Mouse (Mus musculus) ES-Bruce4 (cell line): ENCODE results near the gene Pde4dip. TPM values are rescaled to one million over a fixed set of nuclear protein-coding genes. Genes with fewer than 3 reads are reported as not detected.

Source experiments
- H3K27ac ChIP-seq: 2 replicates; pipeline ENCODE4 v1.5.1; 2012; ENCODE audit warnings: low read length, inconsistent platforms; ENCODE audit not compliant: insufficient read depth
- H3K27me3 ChIP-seq: 2 replicates; pipeline ENCODE4 v1.6.1; 2012; ENCODE audit warnings: mild to moderate bottlenecking, low read length, inconsistent platforms; ENCODE audit not compliant: control insufficient read depth, poor library complexity, insufficient read depth, severe bottlenecking
- H3K36me3 ChIP-seq: 2 replicates; pipeline ENCODE4 v1.6.1; 2012; ENCODE audit warnings: inconsistent platforms, mild to moderate bottlenecking, low read length, moderate library complexity; ENCODE audit not compliant: control insufficient read depth, poor library complexity, insufficient read depth, severe bottlenecking
- H3K4me1 ChIP-seq: one replicate; pipeline ENCODE4 v1.8.1; 2011; ENCODE audit warnings: low read length; ENCODE audit not compliant: control insufficient read depth, insufficient read depth
- H3K4me3 ChIP-seq: 2 replicates; pipeline ENCODE4 v1.5.1; 2011; ENCODE audit warnings: low read depth, mild to moderate bottlenecking, low read length
- H3K9ac ChIP-seq: 2 replicates; pipeline ENCODE4 v1.6.1; 2012; ENCODE audit warnings: low read depth, mild to moderate bottlenecking, inconsistent platforms; ENCODE audit not compliant: poor library complexity, severe bottlenecking
- H3K9me3 ChIP-seq: replicated peaks from 2 replicates; pipeline ENCODE4 v1.6.1; 2012; ENCODE audit warnings: mild to moderate bottlenecking, low read length, inconsistent platforms; ENCODE audit not compliant: control insufficient read depth, poor library complexity, insufficient read depth, severe bottlenecking
- CTCF ChIP-seq: IDR thresholded peaks from one replicate; pipeline ENCODE4 v1.8.1; 2011; ENCODE audit warnings: low read depth, low read length
- EP300 ChIP-seq: IDR thresholded peaks from 2 replicates; pipeline ENCODE4 v1.6.1; 2011; ENCODE audit warnings: low read depth, low read length; ENCODE audit not compliant: insufficient read depth
- POLR2A ChIP-seq: IDR thresholded peaks from one replicate; pipeline ENCODE4 v1.8.1; 2011; ENCODE audit warnings: low read length; ENCODE audit not compliant: insufficient read depth
- polyA plus RNA-seq: library from polyadenylated mRNA; stranded (reverse); fragments of >200 nt; gene quantifications from 2 replicates; pipeline ENCODE4 v1.2.4, GENCODE M21; 2011; ENCODE audit warnings: low read depth; ENCODE audit not compliant: missing spikeins, insufficient read depth, insufficient read length

The Pde4dip gene
- polyA plus RNA-seq, 1 experiment = 16.8 TPM

DNA sequence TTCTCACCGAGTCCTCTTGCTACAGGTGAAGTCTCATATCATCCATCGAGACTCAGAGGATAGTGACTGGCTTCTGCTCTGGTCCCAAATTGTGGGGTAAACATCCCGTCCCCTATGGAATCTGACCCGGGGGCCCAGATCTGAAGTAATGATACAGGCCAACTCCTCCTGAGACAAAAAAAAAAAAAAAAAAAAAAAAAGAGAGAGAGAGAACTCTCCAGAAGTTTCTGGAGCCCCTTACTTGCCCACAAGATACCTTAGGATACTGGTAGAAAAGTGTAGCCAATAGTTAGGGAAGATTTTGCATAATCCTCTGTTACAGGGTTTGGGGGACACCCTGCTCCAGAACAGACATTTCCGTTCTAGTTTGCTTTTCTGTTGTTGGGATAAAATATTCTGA, 205.9 kb downstream of the Pde4dip start:
- Histone ChIP-seq H3K9ac (peak overlapping the region; percentile 6), H3K36me3 (no peaks in the 10 kb centered on the region), H3K9me3 (no peaks in the 10 kb centered on the region), H3K4me1 (no peaks in the 10 kb centered on the region), H3K27ac (no peak overlapping the region), H3K27me3 (no peaks in the 10 kb centered on the region), H3K4me3 (peak overlapping the region; percentile 46; the same call in 1 of the 2 replicates)
- no peak for TF ChIP-seq POLR2A
- no peak for TF ChIP-seq CTCF
- TF ChIP-seq EP300 = no peak

DNA sequence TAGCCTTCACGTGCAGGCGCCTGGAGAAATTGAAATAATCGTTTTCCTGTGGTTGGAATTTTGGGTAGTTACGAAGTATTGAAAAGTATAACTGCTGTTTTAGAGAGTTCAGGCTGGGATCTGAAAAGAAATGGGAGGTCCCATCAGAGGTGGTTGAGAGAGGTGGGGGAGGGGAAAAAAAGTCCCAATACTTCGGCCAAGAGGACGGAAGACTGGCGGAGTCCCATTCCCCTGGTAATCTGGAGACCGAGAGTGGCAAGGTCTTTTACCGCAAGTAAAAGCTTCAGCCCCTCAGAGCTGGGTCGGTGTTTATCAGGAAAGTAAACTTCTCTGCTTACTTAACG, 206.4 kb downstream of the Pde4dip start:
- no peaks in the 10 kb centered on the region for H3K4me1 ChIP-seq
- no peaks in the 10 kb centered on the region for H3K27me3 ChIP-seq
- H3K4me3 ChIP-seq = peak overlapping the region; percentile 46; the same call in 1 of the 2 replicates
- TF ChIP-seq EP300 (no peak), CTCF (no peak), POLR2A (no peak)
- H3K27ac ChIP-seq = no peak overlapping the region
- peak overlapping the region; percentile 6 for H3K9ac ChIP-seq
- no peaks in the 10 kb centered on the region for H3K9me3 ChIP-seq
- no peaks in the 10 kb centered on the region for H3K36me3 ChIP-seq

DNA sequence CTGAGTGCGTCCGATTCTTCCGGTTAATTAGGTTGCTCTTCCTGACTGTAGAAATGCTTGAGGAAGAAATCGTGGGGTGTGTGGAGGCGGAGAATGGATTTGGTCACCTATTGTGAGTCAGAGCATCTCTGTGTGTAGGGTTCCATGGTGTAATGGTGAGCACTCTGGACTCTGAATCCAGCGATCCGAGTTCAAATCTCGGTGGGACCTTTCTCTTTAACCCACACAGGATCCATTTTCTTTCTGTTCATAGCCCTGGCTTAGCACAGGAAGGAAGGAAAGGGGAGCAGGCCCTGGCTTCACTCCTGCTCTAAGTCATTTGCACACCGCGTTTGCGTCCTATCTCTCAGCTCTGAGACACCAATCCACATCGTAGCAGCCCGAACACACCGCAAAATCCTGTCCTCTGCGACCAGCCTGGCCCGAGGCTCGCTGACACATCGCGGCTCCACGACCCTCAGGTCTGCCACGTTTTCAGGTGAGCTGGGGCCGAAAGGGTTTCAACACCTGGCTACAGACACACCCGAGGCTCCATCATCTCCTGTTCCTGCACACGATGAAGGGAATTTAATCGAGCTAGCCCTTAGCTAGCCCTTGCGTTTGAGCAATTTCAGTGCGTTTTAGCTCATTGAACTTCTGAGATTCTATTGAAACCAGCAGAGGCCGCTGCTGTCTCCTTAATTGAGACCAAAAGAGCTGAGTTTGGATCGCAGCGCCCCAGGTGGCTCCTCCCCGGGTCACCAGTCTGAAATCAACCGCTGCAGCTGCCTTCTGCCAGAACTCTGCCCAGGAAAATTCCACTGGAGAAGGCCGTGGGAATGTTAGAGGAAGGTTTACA, 207.0 kb downstream of the Pde4dip start:
- Histone ChIP-seq H3K27ac (no peak overlapping the region), H3K9me3 (no peaks in the 10 kb centered on the region), H3K27me3 (no peaks in the 10 kb centered on the region), H3K9ac (peak overlapping the region; percentile 6), H3K4me1 (no peaks in the 10 kb centered on the region), H3K36me3 (no peaks in the 10 kb centered on the region), H3K4me3 (peak overlapping the region; percentile 53)
- no peak for TF ChIP-seq EP300
- no peak for TF ChIP-seq POLR2A
- peak; percentile 51 for TF ChIP-seq CTCF

DNA sequence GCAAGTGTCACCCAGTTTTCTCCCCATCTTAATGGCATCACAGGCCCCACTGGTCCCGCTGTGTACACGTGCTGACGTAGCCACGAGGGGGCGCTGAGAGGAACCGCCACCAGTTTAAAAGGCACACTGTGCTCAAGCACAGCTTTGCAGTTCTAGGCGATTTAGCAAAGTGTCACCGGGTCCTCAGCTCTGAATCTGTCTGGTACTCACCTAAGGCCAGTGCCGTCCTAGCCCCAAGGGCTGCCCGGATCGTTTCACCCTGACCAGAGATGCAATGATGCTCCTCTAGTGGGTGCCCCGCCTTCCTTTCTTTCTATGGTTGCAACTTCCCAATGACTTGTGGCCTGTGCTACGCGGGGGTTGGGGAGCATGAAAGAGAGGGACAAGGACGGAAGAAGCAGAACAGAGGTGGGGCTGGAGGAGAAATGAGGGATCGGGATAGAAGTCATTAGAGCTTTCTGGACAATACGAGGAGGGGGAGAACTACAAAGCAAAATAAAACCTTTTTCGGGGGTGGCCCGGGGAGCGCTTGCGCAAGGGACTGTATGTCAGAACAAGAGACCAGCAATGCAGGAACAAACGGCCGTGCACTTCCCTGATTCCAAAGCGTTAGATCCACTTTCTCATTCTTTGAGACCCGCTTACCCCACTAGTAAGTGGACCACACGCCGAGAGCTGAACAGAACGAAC, 207.7 kb downstream of the Pde4dip start:
- H3K4me1 ChIP-seq = no peaks in the 10 kb centered on the region
- no peak overlapping the region for H3K27ac ChIP-seq
- H3K9ac ChIP-seq = no peak overlapping the region
- no peaks in the 10 kb centered on the region for H3K27me3 ChIP-seq
- peak overlapping the region; percentile 53 for H3K4me3 ChIP-seq
- H3K36me3 ChIP-seq = no peaks in the 10 kb centered on the region
- TF ChIP-seq EP300 (no peak), CTCF (peak; percentile 89)
- H3K9me3 ChIP-seq = no peaks in the 10 kb centered on the region

DNA sequence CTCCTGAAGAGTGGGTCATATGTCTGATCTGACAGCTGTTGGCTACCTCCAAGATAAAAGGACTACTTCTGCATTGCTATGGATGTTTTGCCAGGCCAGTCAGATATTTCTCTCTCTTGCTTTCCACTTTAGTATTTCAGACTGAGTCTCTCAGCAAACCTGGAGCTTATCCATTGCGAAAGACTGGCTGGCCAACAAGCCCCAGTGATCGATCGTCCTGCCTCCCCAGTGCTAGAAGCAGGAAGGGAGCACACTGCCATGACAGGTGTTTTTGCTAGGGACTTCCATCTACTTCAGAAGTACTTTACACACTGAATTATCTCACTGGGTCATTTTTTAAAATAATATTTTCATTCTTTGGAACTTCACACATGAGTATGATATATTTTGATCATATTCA, 210.1 kb downstream of the Pde4dip start:
- Histone ChIP-seq H3K27me3 (no peaks in the 10 kb centered on the region), H3K4me3 (no peak overlapping the region), H3K9me3 (no peaks in the 10 kb centered on the region), H3K36me3 (no peaks in the 10 kb centered on the region), H3K27ac (no peak overlapping the region), H3K9ac (no peak overlapping the region), H3K4me1 (no peaks in the 10 kb centered on the region)
- TF ChIP-seq POLR2A = no peak
- TF ChIP-seq EP300 = no peak
- no peak for TF ChIP-seq CTCF

DNA sequence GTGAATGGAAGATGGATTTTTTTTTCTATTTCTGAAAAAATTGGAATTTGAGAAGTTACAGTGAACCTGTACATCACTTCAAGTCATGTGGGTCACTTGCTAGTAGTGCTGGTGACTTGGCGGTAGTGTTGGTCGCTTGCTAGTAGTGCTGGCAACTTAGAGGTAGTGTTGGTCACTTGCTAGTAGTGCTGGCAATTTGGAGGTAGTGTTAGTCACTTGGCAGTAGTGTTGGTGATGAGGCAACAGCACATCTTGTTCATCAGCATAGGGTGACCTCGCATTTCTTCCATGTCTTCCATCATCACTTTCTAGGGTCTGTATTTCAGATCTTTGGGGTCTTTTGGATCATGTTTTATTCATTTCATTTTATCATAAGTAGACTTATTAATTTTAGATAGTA, 212.4 kb downstream of the Pde4dip start:
- H3K27me3 ChIP-seq = no peaks in the 10 kb centered on the region
- H3K27ac ChIP-seq = no peak overlapping the region
- no peaks in the 10 kb centered on the region for H3K4me1 ChIP-seq
- H3K9ac ChIP-seq = no peak overlapping the region
- H3K9me3 ChIP-seq = no peaks in the 10 kb centered on the region
- no peak for TF ChIP-seq POLR2A
- no peak for TF ChIP-seq CTCF
- TF ChIP-seq EP300 = no peak
- H3K36me3 ChIP-seq = no peaks in the 10 kb centered on the region
- H3K4me3 ChIP-seq = no peak overlapping the region
